Mouse (Mus musculus): ENCODE data around the gene Ppm1h. TPM values are rescaled to one million over a fixed set of nuclear protein-coding genes. Genes with fewer than 3 reads are reported as not detected.

The Ppm1h gene
- total and polyA plus RNA-seq, 3 experiments, result 1.2 to 1.3 (median 1.3) TPM

- no peak overlapping the region for H3K4me3 ChIP-seq (replicated peaks in 1 of 3; ENCODE audit: low read depth in 2 of 3, low read length in 2 of 3, poor library complexity in 1 of 3)
- no peak overlapping the region; the same call in 1 of the 2 replicates for H3K27ac ChIP-seq (ENCODE audit: insufficient read depth, low read depth)
- peak overlapping the region; percentile 90; the same call in 1 of the 2 replicates for H3K4me2 ChIP-seq (ENCODE audit: insufficient read depth, low read depth, poor library complexity, severe bottlenecking)
- H3K9ac ChIP-seq (ENCODE audit: insufficient read depth, low read depth), result 0 out of 2 replicates have a peak overlapping the region, but pooled peaks have one; percentile 12
- peak; percentile 79 for DNase-seq (ENCODE audit: extremely low read depth)
- no peaks in the 10 kb centered on the region for H3K36me3 ChIP-seq (replicated peaks in 1 of 2; ENCODE audit: control insufficient read depth in 1 of 2, insufficient read depth in 1 of 2, low read length in 1 of 2)
- no peak; the same call in 1 of the 2 replicates for TF ChIP-seq ELF1 (IDR thresholded peaks at IDR 0.05; ENCODE audit: low read depth, low read length)
- no peak for TF ChIP-seq JUND (conservative IDR thresholded peaks at IDR 0.05; ENCODE audit: low read depth, low read length)
- no peak for TF ChIP-seq MYC (IDR thresholded peaks at IDR 0.05; ENCODE audit: low read depth, low read length)
- peak; percentile 81 for TF ChIP-seq BHLHE40 (IDR thresholded peaks at IDR 0.05; ENCODE audit: low read depth, low read length)
- TF ChIP-seq IRF4 (IDR thresholded peaks at IDR 0.05; ENCODE audit: low read depth, low read length), result peak; percentile 19
- peak; percentile 99 for TF ChIP-seq TCF12 (IDR thresholded peaks at IDR 0.05; ENCODE audit: low read depth, low read length)
- peak; percentile 78; the same call in 1 of the 2 replicates for TF ChIP-seq RCOR1 (conservative IDR thresholded peaks at IDR 0.05; ENCODE audit: low read depth, low read length)
- 0 out of 2 replicates have a peak, but pooled peaks have one; percentile 37 for TF ChIP-seq MAFK (IDR thresholded peaks at IDR 0.05; ENCODE audit: insufficient replicate concordance, low read length)
- 0 out of 2 replicates have a peak, but pooled peaks have one; percentile 35 for TF ChIP-seq CHD2 (IDR thresholded peaks at IDR 0.05; ENCODE audit: low read length)
- no peak for TF ChIP-seq GABPA (IDR thresholded peaks at IDR 0.05; ENCODE audit: insufficient replicate concordance, low read depth, low read length)
- peak; percentile 84 for TF ChIP-seq MEF2A (IDR thresholded peaks at IDR 0.05; ENCODE audit: borderline replicate concordance, low read depth, low read length)
- TF ChIP-seq JUN (IDR thresholded peaks at IDR 0.05; ENCODE audit: insufficient read depth, low read depth, low read length), result no peak
- peak; percentile 88 for TF ChIP-seq ETS1 (conservative IDR thresholded peaks at IDR 0.05; ENCODE audit: low read depth, low read length)
- TF ChIP-seq TBP (conservative IDR thresholded peaks at IDR 0.05; ENCODE audit: low read depth, low read length), result no peak
- no peak for TF ChIP-seq KAT2A (IDR thresholded peaks at IDR 0.05; ENCODE audit: insufficient replicate concordance, low read length)
- TF ChIP-seq ZKSCAN1 (IDR thresholded peaks at IDR 0.05; ENCODE audit: borderline replicate concordance, low read depth, low read length), result no peak
- TF ChIP-seq SIN3A (IDR thresholded peaks at IDR 0.05; ENCODE audit: low read length), result no peak
- no peak for TF ChIP-seq CHD1 (IDR thresholded peaks at IDR 0.05; ENCODE audit: low read depth, low read length)
- TF ChIP-seq EP300 (IDR thresholded peaks at IDR 0.05; ENCODE audit: low read length), result peak; percentile 89
- TF ChIP-seq PAX5 (IDR thresholded peaks at IDR 0.05; ENCODE audit: low read length), result no peak
- TF ChIP-seq USF1 (IDR thresholded peaks at IDR 0.05; ENCODE audit: low read depth, low read length), result no peak
- TF ChIP-seq ZMIZ1 (IDR thresholded peaks at IDR 0.05; ENCODE audit: low read depth, low read length), result no peak
- no peak for TF ChIP-seq UBTF (IDR thresholded peaks at IDR 0.05; ENCODE audit: low read depth, low read length)
- no peak for TF ChIP-seq HCFC1 (IDR thresholded peaks at IDR 0.05; ENCODE audit: low read depth, low read length)
- TF ChIP-seq USF2 (conservative IDR thresholded peaks at IDR 0.05; ENCODE audit: low read depth, low read length), result no peak
- no peak for TF ChIP-seq POLR2AphosphoS2 (IDR thresholded peaks at IDR 0.05; ENCODE audit: low read depth, low read length)
- H3K4me1 ChIP-seq (ENCODE audit: control insufficient read depth in 1 of 2, insufficient read depth in 2 of 2), result peaks cover 20 to 77% of the 10 kb centered on the region in 2 experiments
- H3K79me2 ChIP-seq (replicated peaks; ENCODE audit: control insufficient read depth, extremely low read depth, insufficient read depth, poor library complexity, severe bottlenecking), result no peaks in the 10 kb centered on the region
- H3K27me3 ChIP-seq (replicated peaks), result peaks cover 2% of the 10 kb centered on the region
- H3K9me3 ChIP-seq (replicated peaks; ENCODE audit: low read length), result no peaks in the 10 kb centered on the region
- dilution Hi-C loops (cut with MboI; ENCODE audit: extremely low pct_ligation_motif_present, extremely low pct_unique_long_range_greater_than_20kb, low sequenced_read_pairs) (no loop called here), in situ Hi-C loops (cut with MboI; ENCODE audit: low pct_ligation_motif_present, low pct_unique_long_range_greater_than_20kb, low sequenced_read_pairs) (no loop called here)
These were observed 79.8 kb downstream of the Ppm1h start for GRCm38 (mm10) chr10:122758346-122758745.
